Mouse (Mus musculus): Measurements from ENCODE around the gene Mlf2. TPM values are rescaled to one million over a fixed set of nuclear protein-coding genes. Genes with fewer than 3 reads are reported as not detected.

Gene Mlf2
- polyA plus RNA-seq, 1 experiment from 2014 or later: 391 TPM

- ATAC-seq (replicated peaks; ENCODE audit: insufficient number of reproducible peaks, low FRiP score, low TSS enrichment, low read depth) (no peak), DNase-seq (ENCODE audit: low spot score) (no peak)
- H3K27me3 ChIP-seq (ENCODE audit: control insufficient read depth, insufficient read depth, low read length): no peaks in the 10 kb centered on the region
- H3K9me3 ChIP-seq (replicated peaks; ENCODE audit: control insufficient read depth, low read length): no peaks in the 10 kb centered on the region
- peaks cover 6% of the 10 kb centered on the region for H3K4me1 ChIP-seq (ENCODE audit: control insufficient read depth, insufficient read depth, low read length)
- no peak overlapping the region; the same call in 1 of the 2 replicates for H3K4me2 ChIP-seq (ENCODE audit: low read depth, low read length)
- 26% methylated on average over 13 of the region's 14 CpGs for WGBS
- H3K9ac ChIP-seq (replicated peaks; ENCODE audit: low read length): 0 out of 2 replicates have a peak overlapping the region, but pooled peaks have one; percentile 18
- H3K36me3 ChIP-seq (replicated peaks; ENCODE audit: control insufficient read depth, insufficient read depth, low read depth, low read length): no peaks in the 10 kb centered on the region; the same call in 1 of the 2 replicates
- no peak overlapping the region for H3K4me3 ChIP-seq (ENCODE audit: low read depth, low read length)
- H3K27ac ChIP-seq (replicated peaks; ENCODE audit: low read depth, low read length): peak overlapping the region; percentile 100
Measured at GRCm38 (mm10) chr6:124918890-124919627, 12.1 kb upstream of the Mlf2 start.

GRCm38 (mm10) chr6:124919695-124920317 is 11.4 kb upstream of the Mlf2 start, which contains the start of gene Ptms:
TSS of gene Ptms (minus strand) at chr6:124920103.
- Histone ChIP-seq H3K27ac (replicated peaks; ENCODE audit: low read depth, low read length) (peak within 1 kb of the TSS; percentile 100), H3K9ac (replicated peaks; ENCODE audit: low read length) (peak within 1 kb of the TSS; percentile 5), H3K4me2 (ENCODE audit: low read depth, low read length) (peak within 1 kb of the TSS; percentile 19; the same call in 1 of the 2 replicates), H3K36me3 (replicated peaks; ENCODE audit: control insufficient read depth, insufficient read depth, low read depth, low read length) (no peaks in the 10 kb centered on the region), H3K27me3 (ENCODE audit: control insufficient read depth, insufficient read depth, low read length) (no peaks in the 10 kb centered on the region), H3K4me1 (ENCODE audit: control insufficient read depth, insufficient read depth, low read length) (peaks cover 6% of the 10 kb centered on the region), H3K4me3 (ENCODE audit: low read depth, low read length) (peak within 1 kb of the TSS; percentile 5; the same call in 1 of the 2 replicates), H3K9me3 (replicated peaks; ENCODE audit: control insufficient read depth, low read length) (no peaks in the 10 kb centered on the region)
- 0% methylated on average over 13 of the region's 13 CpGs for WGBS
- peak; percentile 83 for ATAC-seq (replicated peaks; ENCODE audit: insufficient number of reproducible peaks, low FRiP score, low TSS enrichment, low read depth)
- DNase-seq (ENCODE audit: low spot score): peak; percentile 98

- DNase-seq (ENCODE audit: low spot score) (no peak), ATAC-seq (replicated peaks; ENCODE audit: insufficient number of reproducible peaks, low FRiP score, low TSS enrichment, low read depth) (no peak)
- H3K27ac ChIP-seq (replicated peaks; ENCODE audit: low read depth, low read length): peak overlapping the region; percentile 100
- peak overlapping the region; percentile 5 for H3K9ac ChIP-seq (replicated peaks; ENCODE audit: low read length)
- WGBS: 30% methylated on average over 9 of the region's 9 CpGs
- H3K4me3 ChIP-seq (ENCODE audit: low read depth, low read length): no peak overlapping the region
- no peaks in the 10 kb centered on the region for H3K27me3 ChIP-seq (ENCODE audit: control insufficient read depth, insufficient read depth, low read length)
- no peaks in the 10 kb centered on the region for H3K36me3 ChIP-seq (replicated peaks; ENCODE audit: control insufficient read depth, insufficient read depth, low read depth, low read length)
- H3K9me3 ChIP-seq (replicated peaks; ENCODE audit: control insufficient read depth, low read length): no peaks in the 10 kb centered on the region
- peak overlapping the region; percentile 19; the same call in 1 of the 2 replicates for H3K4me2 ChIP-seq (ENCODE audit: low read depth, low read length)
- H3K4me1 ChIP-seq (ENCODE audit: control insufficient read depth, insufficient read depth, low read length): peaks cover 2% of the 10 kb centered on the region
Measured at GRCm38 (mm10) chr6:124920318-124921085, 10.7 kb upstream of the Mlf2 start.

- ATAC-seq (replicated peaks; ENCODE audit: insufficient number of reproducible peaks, low FRiP score, low TSS enrichment, low read depth): no peak
- no peak overlapping the region for H3K27ac ChIP-seq (replicated peaks; ENCODE audit: low read depth, low read length)
- no peaks in the 10 kb centered on the region for H3K9me3 ChIP-seq (replicated peaks; ENCODE audit: control insufficient read depth, low read length)
- 71% methylated on average over 4 of the region's 4 CpGs for WGBS
- no peaks in the 10 kb centered on the region for H3K27me3 ChIP-seq (ENCODE audit: control insufficient read depth, insufficient read depth, low read length)
- H3K4me1 ChIP-seq (ENCODE audit: control insufficient read depth, insufficient read depth, low read length): no peaks in the 10 kb centered on the region; the same call in 1 of the 2 replicates
- H3K9ac ChIP-seq (replicated peaks; ENCODE audit: low read length): no peak overlapping the region
- H3K4me2 ChIP-seq (ENCODE audit: low read depth, low read length): no peak overlapping the region
- H3K36me3 ChIP-seq (replicated peaks; ENCODE audit: control insufficient read depth, insufficient read depth, low read depth, low read length): no peaks in the 10 kb centered on the region
- H3K4me3 ChIP-seq (ENCODE audit: low read depth, low read length): no peak overlapping the region
- no peak for DNase-seq (ENCODE audit: low spot score)
Measured at GRCm38 (mm10) chr6:124921539-124921938, 9.6 kb upstream of the Mlf2 start.

GRCm38 (mm10) chr6:124925173-124925793 is 5.9 kb upstream of the Mlf2 start:
- no peaks in the 10 kb centered on the region for H3K9me3 ChIP-seq (replicated peaks; ENCODE audit: control insufficient read depth, low read length)
- H3K27ac ChIP-seq (replicated peaks; ENCODE audit: low read depth, low read length): no peak overlapping the region
- WGBS: 38% methylated on average over 12 of the region's 12 CpGs
- H3K36me3 ChIP-seq (replicated peaks; ENCODE audit: control insufficient read depth, insufficient read depth, low read depth, low read length): no peaks in the 10 kb centered on the region
- no peak for DNase-seq (ENCODE audit: low spot score)
- no peak overlapping the region for H3K4me3 ChIP-seq (ENCODE audit: low read depth, low read length)
- ATAC-seq (replicated peaks; ENCODE audit: insufficient number of reproducible peaks, low FRiP score, low TSS enrichment, low read depth): no peak
- no peak overlapping the region; the same call in 1 of the 2 replicates for H3K4me2 ChIP-seq (ENCODE audit: low read depth, low read length)
- H3K27me3 ChIP-seq (ENCODE audit: control insufficient read depth, insufficient read depth, low read length): no peaks in the 10 kb centered on the region
- no peak overlapping the region for H3K9ac ChIP-seq (replicated peaks; ENCODE audit: low read length)
- peaks cover 2% of the 10 kb centered on the region for H3K4me1 ChIP-seq (ENCODE audit: control insufficient read depth, insufficient read depth, low read length)

- no peaks in the 10 kb centered on the region for H3K36me3 ChIP-seq (replicated peaks; ENCODE audit: control insufficient read depth, insufficient read depth, low read depth, low read length)
- H3K9ac ChIP-seq (replicated peaks; ENCODE audit: low read length): 0 out of 2 replicates have a peak overlapping the region, but pooled peaks have one; percentile 28
- WGBS: 58% methylated on average over 5 of the region's 5 CpGs
- ATAC-seq (replicated peaks; ENCODE audit: insufficient number of reproducible peaks, low FRiP score, low TSS enrichment, low read depth) (no peak), DNase-seq (ENCODE audit: low spot score) (no peak)
- no peak overlapping the region for H3K27ac ChIP-seq (replicated peaks; ENCODE audit: low read depth, low read length)
- H3K27me3 ChIP-seq (ENCODE audit: control insufficient read depth, insufficient read depth, low read length): no peaks in the 10 kb centered on the region
- H3K4me2 ChIP-seq (ENCODE audit: low read depth, low read length): no peak overlapping the region
- H3K9me3 ChIP-seq (replicated peaks; ENCODE audit: control insufficient read depth, low read length): no peaks in the 10 kb centered on the region
- no peak overlapping the region for H3K4me3 ChIP-seq (ENCODE audit: low read depth, low read length)
- peaks cover 5% of the 10 kb centered on the region for H3K4me1 ChIP-seq (ENCODE audit: control insufficient read depth, insufficient read depth, low read length)
Measured at GRCm38 (mm10) chr6:124925941-124926340, 5.2 kb upstream of the Mlf2 start.

GRCm38 (mm10) chr6:124930231-124930630 is 955 bp upstream of the Mlf2 start:
- DNase-seq (ENCODE audit: low spot score): no peak
- peak overlapping the region; percentile 42 for H3K4me2 ChIP-seq (ENCODE audit: low read depth, low read length)
- WGBS: 13% methylated on average over 1 of the region's 1 CpGs
- H3K4me1 ChIP-seq (ENCODE audit: control insufficient read depth, insufficient read depth, low read length): peaks cover 7% of the 10 kb centered on the region
- H3K27me3 ChIP-seq (ENCODE audit: control insufficient read depth, insufficient read depth, low read length): no peaks in the 10 kb centered on the region
- peak overlapping the region; percentile 92 for H3K9ac ChIP-seq (replicated peaks; ENCODE audit: low read length)
- H3K36me3 ChIP-seq (replicated peaks; ENCODE audit: control insufficient read depth, insufficient read depth, low read depth, low read length): peaks cover 6% of the 10 kb centered on the region; the same call in 1 of the 2 replicates
- H3K4me3 ChIP-seq (ENCODE audit: low read depth, low read length): peak overlapping the region; percentile 88
- no peaks in the 10 kb centered on the region for H3K9me3 ChIP-seq (replicated peaks; ENCODE audit: control insufficient read depth, low read length)
- peak overlapping the region; percentile 88; the same call in 1 of the 2 replicates for H3K27ac ChIP-seq (replicated peaks; ENCODE audit: low read depth, low read length)
- no peak for ATAC-seq (replicated peaks; ENCODE audit: insufficient number of reproducible peaks, low FRiP score, low TSS enrichment, low read depth)
